Mouse (Mus musculus) ES-E14 (cell line): ENCODE results near the gene Mast4.

Source experiments
- CHD2 ChIP-seq: IDR thresholded peaks from 2 replicates; pipeline ENCODE4 v1.6.1; 2014; ENCODE audit warnings: mild to moderate bottlenecking, low read depth, low read length, inconsistent platforms
- HCFC1 ChIP-seq: IDR thresholded peaks from 2 replicates; pipeline ENCODE4 v1.6.1; 2012; ENCODE audit warnings: low read length, inconsistent platforms, borderline replicate concordance; ENCODE audit not compliant: insufficient read depth
- ZC3H11A ChIP-seq: IDR thresholded peaks from 2 replicates; pipeline ENCODE4 v1.6.1; 2012; ENCODE audit warnings: low read depth, mild to moderate bottlenecking, inconsistent platforms, low read length, borderline replicate concordance
- ZNF384 ChIP-seq: IDR thresholded peaks from 2 replicates; pipeline ENCODE4 v1.6.1; 2012; ENCODE audit warnings: low read depth, low read length, inconsistent platforms

- no peak for TF ChIP-seq ZC3H11A
- no peak for TF ChIP-seq ZNF384
- no peak for TF ChIP-seq HCFC1
- TF ChIP-seq CHD2 = no peak
Measured at GRCm38 (mm10) chr13:102846473-102846872, 487.8 kb downstream of the Mast4 start.
